Mouse (Mus musculus) central nervous system, embryonic 11.5 days (tissue): Measurements from ENCODE around the gene Trip6. TPM values are rescaled to one million over a fixed set of nuclear protein-coding genes. Genes with fewer than 3 reads are reported as not detected.

Experiments
- polyA plus RNA-seq: library from polyadenylated mRNA; depleted of rRNA; stranded (reverse); fragments of >200 nt; gene quantifications from 2 replicates; pipeline ENCODE4 v1.2.3, GENCODE M21; 2012; rRNA removed

Trip6 gene
- 54.4 and 56.7 TPM in 2 replicates for polyA plus RNA-seq

GRCm38 (mm10) chr5:137314193-137315083, at the start of gene Trip6:
Trip6 (minus strand) TSS chr5:137314404.

GRCm38 (mm10) chr5:137349384-137350204, 35.4 kb upstream of the Trip6 start, which contains the start of gene Ephb4:
Ephb4 (plus strand) TSS chr5:137350109.

GRCm38 (mm10) chr5:137333512-137334174, 19.4 kb upstream of the Trip6 start, which contains the start of gene Slc12a9:
Slc12a9 (minus strand) TSS chr5:137333597.

GRCm38 (mm10) chr5:137307071-137307912, 6.9 kb downstream of the Trip6 start, which contains the start of gene Srrt:
Srrt (minus strand) TSS chr5:137307674.

GRCm38 (mm10) chr5:137293839-137294743, 20.1 kb downstream of the Trip6 start, which contains the start of gene Ufsp1:
Ufsp1 (plus strand) TSS chr5:137294629.

GRCm38 (mm10) chr5:137287032-137287952, 26.9 kb downstream of the Trip6 start, which contains the start of gene Ache:
Ache (plus strand) TSS chr5:137287519.

Other genes starting within 250 kb of the Trip6 start
- 0.54 and 1.7 TPM in 2 replicates for gene Serpine1, start 242.1 kb downstream of the Trip6 start, polyA plus RNA-seq
- 3.0 and 3.7 TPM in 2 replicates for gene Trim56, start 198.2 kb downstream of the Trip6 start, polyA plus RNA-seq
- gene Muc3, start 165.1 kb downstream of the Trip6 start, polyA plus RNA-seq, result 0.05 TPM in 1 of 2 replicates, not detected in the other
- 0.10 and 0.31 TPM in 2 replicates for gene Muc3a, start 102.0 kb downstream of the Trip6 start, polyA plus RNA-seq
- gene Ache, start 26.9 kb downstream of the Trip6 start, polyA plus RNA-seq, result 6.4 and 10.2 TPM in 2 replicates
- 7.3 and 10.1 TPM in 2 replicates for gene Ufsp1, start 19.8 kb downstream of the Trip6 start, polyA plus RNA-seq
- 306 and 565 TPM in 2 replicates for gene Srrt, start 6.7 kb downstream of the Trip6 start, polyA plus RNA-seq
- gene Slc12a9, start 19.2 kb upstream of the Trip6 start, polyA plus RNA-seq, result 16.4 and 17.4 TPM in 2 replicates
- 37.9 and 63.6 TPM in 2 replicates for gene Ephb4, start 35.7 kb upstream of the Trip6 start, polyA plus RNA-seq
- 0.20 and 0.22 TPM in 2 replicates for gene Zan, start 162.7 kb upstream of the Trip6 start, polyA plus RNA-seq
- gene Pop7, start 188.1 kb upstream of the Trip6 start, polyA plus RNA-seq, result 37.8 and 38.1 TPM in 2 replicates
- gene Gigyf1, start 204.1 kb upstream of the Trip6 start, polyA plus RNA-seq, result 49.3 and 96.6 TPM in 2 replicates
- 0.14 and 0.25 TPM in 2 replicates for gene Epo, start 218.8 kb upstream of the Trip6 start, polyA plus RNA-seq
- 496 and 503 TPM in 2 replicates for gene Gnb2, start 219.1 kb upstream of the Trip6 start, polyA plus RNA-seq
- gene Actl6b, start 239.1 kb upstream of the Trip6 start, polyA plus RNA-seq, result 35.3 and 37.2 TPM in 2 replicates